Comparison of ENCODE assay signal across 10 mouse cellular contexts in the genomic region with DNA sequence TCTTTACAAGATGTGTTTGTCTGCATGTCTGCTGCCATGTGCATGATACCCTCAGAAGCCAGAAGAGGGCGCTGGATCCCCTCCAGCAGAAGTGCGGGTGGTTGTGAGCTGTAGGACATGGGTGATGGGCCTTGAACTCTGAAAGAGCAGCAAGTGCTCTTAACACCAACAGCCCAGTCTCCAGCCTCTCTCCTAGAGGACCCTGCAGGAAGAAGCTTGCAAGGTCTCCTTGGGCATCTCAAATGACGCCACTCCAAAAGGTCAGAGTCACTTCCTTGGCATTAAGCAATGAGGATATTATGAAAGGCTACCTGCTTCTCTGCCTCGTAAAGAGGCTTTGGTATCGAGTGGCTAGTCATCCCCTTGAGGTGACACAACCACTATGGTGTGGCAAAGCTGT. TPM values are rescaled to one million over a fixed set of nuclear protein-coding genes. Genes with fewer than 3 reads are reported as not detected.
DNase-seq lines count a peak whose midpoint lies in the region; ATAC-seq and TF ChIP-seq lines count a peak whose summit lies in the region.
"Had no signal": no experiment of that assay in that cellular context is flagged by ENCODE, and none has a peak within 500 bp of the region (broad histone marks: within the 10 kb centered on the region; RNA-seq: fewer than 3 reads in every experiment).

No protein-coding gene starts in this region.

- WGBS in limb, embryonic 11.5 days: 59% methylated on average over 5 of the region's 5 CpGs
- 58% methylated on average over 5 of the region's 5 CpGs for WGBS in intestine, embryonic 16.5 days

- H3K9me3 ChIP-seq in limb, embryonic 11.5 days (ENCODE audit: control insufficient read depth, low read length): no peaks in the 10 kb centered on the region
- no peaks in the 10 kb centered on the region for H3K9me3 ChIP-seq in intestine, embryonic 16.5 days (ENCODE audit: control insufficient read depth, low read length)
- H3K9me3 ChIP-seq: heart, embryonic 13.5 days had no signal

- no peak for ATAC-seq in limb, embryonic 11.5 days (ENCODE audit: insufficient number of reproducible peaks, low FRiP score, low TSS enrichment, low read depth)
- ATAC-seq in intestine, embryonic 16.5 days: no peak

- H3K4me2 ChIP-seq in limb, embryonic 11.5 days (ENCODE audit: low read depth, severe bottlenecking): no peak overlapping the region
- no peak overlapping the region for H3K4me2 ChIP-seq in intestine, embryonic 16.5 days (ENCODE audit: low read depth, low read length)
- H3K4me2 ChIP-seq: heart, embryonic 13.5 days had no signal

- peaks cover 1% of the 10 kb centered on the region; the same call in 1 of the 2 replicates for H3K4me1 ChIP-seq in bone marrow macrophage, adult 2 months (ENCODE audit: control insufficient read depth, insufficient read depth, low read length)
- H3K4me1 ChIP-seq in limb, embryonic 11.5 days (ENCODE audit: control insufficient read depth, insufficient read depth, low read length): peaks cover 10% of the 10 kb centered on the region
- no peaks in the 10 kb centered on the region for H3K4me1 ChIP-seq in intestine, embryonic 16.5 days (ENCODE audit: control insufficient read depth, insufficient read depth, low read length)

- no peak for TF ChIP-seq POLR2A in bone marrow macrophage, adult 2 months (IDR thresholded peaks at IDR 0.05; ENCODE audit: borderline replicate concordance, low read depth, low read length)

- no peaks in the 10 kb centered on the region for H3K27me3 ChIP-seq in limb, embryonic 11.5 days (ENCODE audit: control insufficient read depth, insufficient read depth, low read length)
- no peaks in the 10 kb centered on the region for H3K27me3 ChIP-seq in intestine, embryonic 16.5 days (replicated peaks; ENCODE audit: control insufficient read depth, insufficient read depth, low read length)
- H3K27me3 ChIP-seq: heart, embryonic 13.5 days had no signal

- H3K4me3 ChIP-seq in left cerebral cortex, adult 2 months: no peak overlapping the region
- no peak overlapping the region for H3K4me3 ChIP-seq in bone marrow macrophage, adult 2 months (ENCODE audit: insufficient read depth, low read length)
- no peak overlapping the region for H3K4me3 ChIP-seq in limb, embryonic 11.5 days (ENCODE audit: low read depth, low read length)
- no peak overlapping the region for H3K4me3 ChIP-seq in intestine, embryonic 16.5 days (ENCODE audit: low read length)
- H3K4me3 ChIP-seq: heart, embryonic 13.5 days; myocyte had no signal

- peak; percentile 55 to 75 for DNase-seq in adrenal gland, adult (ENCODE audit: inconsistent age in 2 of 2, low spot score in 1 of 2)
- no peak for DNase-seq in adrenal gland, adult 8-10 months
- no peak for DNase-seq in left cerebral cortex, adult 2 months (ENCODE audit: extremely low spot score in 1 of 2, low spot score in 2 of 2)
- no peak for DNase-seq in left cerebral cortex, postnatal 36 days (ENCODE audit: low spot score in 2 of 2)
- peak; percentile 46 for DNase-seq in limb, embryonic 11.5 days (ENCODE audit: low spot score)
- DNase-seq in spleen, postnatal 36 days (ENCODE audit: low spot score in 2 of 2): peak; percentile 39 to 52

- no peaks in the 10 kb centered on the region; the same call in 1 of the 2 replicates for H3K36me3 ChIP-seq in limb, embryonic 11.5 days (ENCODE audit: control insufficient read depth, insufficient read depth, low read length)
- H3K36me3 ChIP-seq in intestine, embryonic 16.5 days (ENCODE audit: control insufficient read depth, insufficient read depth, low read length): no peaks in the 10 kb centered on the region

- intact Hi-C loops in left cerebral cortex, adult 2 months (cut with DNase I): no loop called here
- intact Hi-C loops in left cerebral cortex, postnatal 36 days (cut with DNase I): loop anchor here (1.0 to 5.0 kb wide), 3 partner anchors 39 to 84 kb away; a partner anchor contains a TSS

- TF ChIP-seq CTCF in left cerebral cortex, adult 2 months (IDR thresholded peaks at IDR 0.05): peak; percentile 64
- peak; percentile 74 for TF ChIP-seq CTCF in bone marrow macrophage, adult 2 months (IDR thresholded peaks at IDR 0.05; ENCODE audit: low read depth, low read length)

- H3K27ac ChIP-seq in left cerebral cortex, adult 2 months: no peak overlapping the region
- H3K27ac ChIP-seq in bone marrow macrophage, adult 2 months (ENCODE audit: insufficient read depth, low read depth, low read length): no peak overlapping the region
- H3K27ac ChIP-seq in limb, embryonic 11.5 days (replicated peaks; ENCODE audit: low read depth, low read length): no peak overlapping the region
- no peak overlapping the region for H3K27ac ChIP-seq in intestine, embryonic 16.5 days (ENCODE audit: low read length)
- H3K27ac ChIP-seq: heart, embryonic 13.5 days had no signal

- H3K9ac ChIP-seq in limb, embryonic 11.5 days (ENCODE audit: low read length): no peak overlapping the region
- no peak overlapping the region for H3K9ac ChIP-seq in intestine, embryonic 16.5 days (ENCODE audit: low read depth, low read length)

RNA-seq across cellular contexts. Expression of a gene that starts 23.6 kb away (rescaled TPM):
- 1 to 10 TPM in 2 of 4 experiments, under 1 TPM in 2; 0.41 to 2.9 (median 1.6) TPM for total RNA-seq in adrenal gland, adult 8-10 months (2022)
- total RNA-seq in left cerebral cortex, adult 2 months (2021): 1 to 10 TPM; 1.5 to 1.8 TPM
- 1 to 10 TPM; 1.3 to 1.8 TPM for total RNA-seq in left cerebral cortex, postnatal 36 days (2021)
- 1.5 and 2.3 TPM in 2 replicates for polyA plus RNA-seq in bone marrow macrophage, adult 2 months (2012; ENCODE audit: insufficient read depth, insufficient read length, missing spikeins)
- 0.21 and 0.53 TPM in 2 replicates for polyA plus RNA-seq in limb, embryonic 11.5 days (2014; fragmentation: Nextera tagmentation; extraction: Ambion mirVana)
- 0.20 and 0.24 TPM in 2 replicates for polyA plus RNA-seq in intestine, embryonic 16.5 days (2015; fragmentation: Nextera tagmentation; extraction: Ambion mirVana)

RNA-seq across cellular contexts. Expression of a gene that starts 28.6 kb away (rescaled TPM):
- total RNA-seq in adrenal gland, adult 8-10 months (2022): 10 to 100 TPM; 21.0 to 36.9 (median 28.9) TPM
- 10 to 100 TPM; 32.1 to 33.1 TPM for total RNA-seq in left cerebral cortex, adult 2 months (2021)
- 10 to 100 TPM; 26.8 to 32.2 TPM for total RNA-seq in left cerebral cortex, postnatal 36 days (2021)
- polyA plus RNA-seq in bone marrow macrophage, adult 2 months (2012; ENCODE audit: insufficient read depth, insufficient read length, missing spikeins): 8.8 and 9.2 TPM in 2 replicates
- 13.6 and 15.3 TPM in 2 replicates for polyA plus RNA-seq in limb, embryonic 11.5 days (2014; fragmentation: Nextera tagmentation; extraction: Ambion mirVana)
- 15.9 TPM in 2 replicates for polyA plus RNA-seq in intestine, embryonic 16.5 days (2015; fragmentation: Nextera tagmentation; extraction: Ambion mirVana)

RNA-seq across cellular contexts. Expression of a gene that starts 36.9 kb away (rescaled TPM):
- total RNA-seq in adrenal gland, adult 8-10 months (2022): 100 to 1,000 TPM in 3 of 4 experiments, 10 to 100 TPM in 1; 95.5 to 261 (median 186) TPM
- total RNA-seq in left cerebral cortex, adult 2 months (2021): 100 to 1,000 TPM; 221 to 255 TPM
- 100 to 1,000 TPM; 214 to 247 TPM for total RNA-seq in left cerebral cortex, postnatal 36 days (2021)
- 244 and 247 TPM in 2 replicates for polyA plus RNA-seq in bone marrow macrophage, adult 2 months (2012; ENCODE audit: insufficient read depth, insufficient read length, missing spikeins)
- polyA plus RNA-seq in limb, embryonic 11.5 days (2014; fragmentation: Nextera tagmentation; extraction: Ambion mirVana): 64.4 and 68.4 TPM in 2 replicates
- 30.9 and 45.1 TPM in 2 replicates for polyA plus RNA-seq in intestine, embryonic 16.5 days (2015; fragmentation: Nextera tagmentation; extraction: Ambion mirVana)

Comparison
In these comparisons a context has a peak if more than half of its experiments do, and no peak if none do; other contexts are left out.
1. DNase-seq: peak in adrenal gland, adult (2 of 2), limb, embryonic 11.5 days (single experiment) and spleen, postnatal 36 days (2 of 2); none in adrenal gland, adult 8-10 months (single experiment), left cerebral cortex, adult 2 months (0 of 2) and left cerebral cortex, postnatal 36 days (0 of 2).